Comparison of ENCODE assay signal across 11 mouse cellular contexts in genomic region chr2:120124096-120124495, GRCm38 (mm10). TPM values are rescaled to one million over a fixed set of nuclear protein-coding genes. Genes with fewer than 3 reads are reported as not detected.
DNase-seq lines count a peak whose midpoint lies in the region; ATAC-seq and TF ChIP-seq lines count a peak whose summit lies in the region.
"Had no signal": no experiment of that assay in that cellular context is flagged by ENCODE, and none has a peak within 500 bp of the region (broad histone marks: within the 10 kb centered on the region; RNA-seq: fewer than 3 reads in every experiment).

No protein-coding gene starts in this region.

- H3K4me1 ChIP-seq in kidney, embryonic 16.5 days (ENCODE audit: insufficient read depth, low read length), result peaks cover 41% of the 10 kb centered on the region
- peaks cover 10% of the 10 kb centered on the region; the same call in 1 of the 2 replicates for H3K4me1 ChIP-seq in stomach, embryonic 14.5 days (ENCODE audit: control insufficient read depth, insufficient read depth, low read length)
- peaks cover 12% of the 10 kb centered on the region for H3K4me1 ChIP-seq in stomach, postnatal 0 days (replicated peaks; ENCODE audit: control insufficient read depth, insufficient read depth)

- peak; percentile 84 for ATAC-seq in frontal cortex, adult (ENCODE audit: low TSS enrichment)
- ATAC-seq in kidney, embryonic 16.5 days (ENCODE audit: low FRiP score, low TSS enrichment), result peak; percentile 68; the same call in 1 of the 2 replicates
- ATAC-seq in stomach, embryonic 14.5 days (ENCODE audit: insufficient number of reproducible peaks, insufficient read depth, low FRiP score, low read depth), result peak; percentile 7; the same call in 1 of the 2 replicates
- ATAC-seq in stomach, postnatal 0 days (ENCODE audit: low FRiP score, low TSS enrichment), result no peak

- no peak for TF ChIP-seq CTCF in stomach, postnatal 0 days (IDR thresholded peaks at IDR 0.05; ENCODE audit: low read depth)
- no peak for TF ChIP-seq CTCF in layer of hippocampus, adult 2 months (conservative IDR thresholded peaks at IDR 0.05)

- 10% methylated on average over 1 of the region's 1 CpGs for WGBS in kidney, embryonic 16.5 days
- WGBS in stomach, embryonic 14.5 days, result 29% methylated on average over 1 of the region's 1 CpGs
- WGBS in stomach, postnatal 0 days, result 68% methylated on average over 1 of the region's 1 CpGs

- no peak overlapping the region for H3K27ac ChIP-seq in kidney, embryonic 16.5 days (ENCODE audit: low read length)
- no peak overlapping the region for H3K27ac ChIP-seq in stomach, embryonic 14.5 days (ENCODE audit: low read length)
- no peak overlapping the region for H3K27ac ChIP-seq in stomach, postnatal 0 days (replicated peaks)
- H3K27ac ChIP-seq in layer of hippocampus, adult 2 months, result no peak overlapping the region

- no peak overlapping the region for H3K9ac ChIP-seq in kidney, embryonic 16.5 days (replicated peaks; ENCODE audit: low read length)
- H3K9ac ChIP-seq in stomach, embryonic 14.5 days (replicated peaks; ENCODE audit: low read depth, low read length), result no peak overlapping the region
- no peak overlapping the region for H3K9ac ChIP-seq in stomach, postnatal 0 days (ENCODE audit: low read length)

- no peak for TF ChIP-seq EP300 in stomach, postnatal 0 days (optimal IDR thresholded peaks at IDR 0.05)

- no peaks in the 10 kb centered on the region for H3K36me3 ChIP-seq in kidney, embryonic 16.5 days (ENCODE audit: insufficient read depth, low read length)
- no peaks in the 10 kb centered on the region for H3K36me3 ChIP-seq in stomach, embryonic 14.5 days (ENCODE audit: control insufficient read depth, insufficient read depth, low read length)
- H3K36me3 ChIP-seq in stomach, postnatal 0 days (ENCODE audit: control insufficient read depth, insufficient read depth, low read length), result 0 out of 2 replicates have a peak, but pooled peaks cover 3% of the 10 kb centered on the region

- H3K27me3 ChIP-seq in kidney, embryonic 16.5 days (ENCODE audit: insufficient read depth, low read length), result no peaks in the 10 kb centered on the region
- H3K27me3 ChIP-seq in stomach, embryonic 14.5 days (ENCODE audit: control insufficient read depth, insufficient read depth, low read length), result no peaks in the 10 kb centered on the region
- no peaks in the 10 kb centered on the region for H3K27me3 ChIP-seq in stomach, postnatal 0 days (ENCODE audit: control insufficient read depth, insufficient read depth, low read length)

- no peaks in the 10 kb centered on the region for H3K9me3 ChIP-seq in kidney, embryonic 16.5 days (ENCODE audit: low read length)
- no peaks in the 10 kb centered on the region for H3K9me3 ChIP-seq in stomach, embryonic 14.5 days (ENCODE audit: control insufficient read depth, low read depth, low read length)
- H3K9me3 ChIP-seq in stomach, postnatal 0 days (ENCODE audit: control insufficient read depth, low read length), result no peaks in the 10 kb centered on the region

- no peak overlapping the region for H3K4me2 ChIP-seq in kidney, embryonic 16.5 days (replicated peaks; ENCODE audit: low read depth, low read length)
- H3K4me2 ChIP-seq in stomach, embryonic 14.5 days (replicated peaks; ENCODE audit: low read depth, low read length), result no peak overlapping the region
- H3K4me2 ChIP-seq in stomach, postnatal 0 days (replicated peaks; ENCODE audit: low read depth), result no peak overlapping the region
- H3K4me2 ChIP-seq: liver, embryonic 11.5 days had no signal

- no peak for DNase-seq in frontal cortex, postnatal 25 days (ENCODE audit: low spot score in 2 of 2)
- no peak for DNase-seq in kidney, postnatal 36 days
- DNase-seq in stomach, postnatal 0 days (ENCODE audit: low spot score), result no peak
- DNase-seq in layer of hippocampus, adult 2 months (ENCODE audit: low spot score in 2 of 2), result no peak
- no peak for DNase-seq in thymus, postnatal 0 days (ENCODE audit: low spot score)
- DNase-seq: adrenal gland, adult 8-10 months; thymus, postnatal 14 days had no signal

- no peak overlapping the region for H3K4me3 ChIP-seq in kidney, embryonic 16.5 days (ENCODE audit: low read length)
- H3K4me3 ChIP-seq in stomach, embryonic 14.5 days (ENCODE audit: low read depth, low read length), result no peak overlapping the region
- H3K4me3 ChIP-seq in stomach, postnatal 0 days (ENCODE audit: low read depth, low read length), result no peak overlapping the region
- no peak overlapping the region for H3K4me3 ChIP-seq in layer of hippocampus, adult 2 months

RNA-seq across cellular contexts. Expression of gene Ehd4, which starts 30.3 kb away (rescaled TPM):
- 50.4 and 54.0 TPM in 2 replicates for polyA plus RNA-seq in kidney, embryonic 16.5 days (2015; fragmentation: Nextera tagmentation; extraction: Ambion mirVana)
- 32.8 and 34.0 TPM in 2 replicates for polyA plus RNA-seq in stomach, embryonic 14.5 days (2014; fragmentation: Nextera tagmentation; extraction: Ambion mirVana)
- 65.6 and 75.1 TPM in 2 replicates for polyA plus RNA-seq in stomach, postnatal 0 days (2015; fragmentation: Nextera tagmentation; extraction: Ambion mirVana)
- 1 to 10 TPM; 5.4 to 7.6 TPM for total RNA-seq in layer of hippocampus, adult 2 months (2021)
- 33.4 and 34.5 TPM in 2 replicates for polyA plus RNA-seq in thymus, postnatal 0 days (2015; fragmentation: Nextera tagmentation; extraction: Ambion mirVana)
